Mouse (Mus musculus): ENCODE data around the gene Cwc22. TPM values are rescaled to one million over a fixed set of nuclear protein-coding genes. Genes with fewer than 3 reads are reported as not detected.

The Cwc22 gene
- total and polyA plus RNA-seq, 3 experiments = 2.1 to 15.5 (median 10.7) TPM

- TF ChIP-seq CTCF (IDR thresholded peaks at IDR 0.05) (no peak), EP300 (IDR thresholded peaks at IDR 0.05; ENCODE audit: insufficient read depth, low read depth, low read length) (no peak), POLR2A (IDR thresholded peaks at IDR 0.05; ENCODE audit: insufficient read depth, low read depth, low read length) (no peak)
- no peaks in the 10 kb centered on the region for H3K36me3 ChIP-seq (ENCODE audit: control insufficient read depth, insufficient read depth, low read length)
- intact Hi-C loops (cut with DNase I) = loop anchor here (1.0 kb wide), 1 partner anchor 10 kb away; no protein-coding TSS in a partner anchor
- 96% methylated on average over 3 of the region's 3 CpGs for WGBS
- H3K9ac ChIP-seq (ENCODE audit: low read depth, low read length) = no peak overlapping the region
- H3K79me2 ChIP-seq (replicated peaks; ENCODE audit: control insufficient read depth, insufficient read depth, low read length) = no peaks in the 10 kb centered on the region
- no peaks in the 10 kb centered on the region for H3K27me3 ChIP-seq (ENCODE audit: control insufficient read depth, insufficient read depth, low read length)
- no peak for DNase-seq
- no peak overlapping the region for H3K4me3 ChIP-seq
- H3K27ac ChIP-seq = no peak overlapping the region
- H3K4me1 ChIP-seq (ENCODE audit: control insufficient read depth, insufficient read depth, low read length) = no peaks in the 10 kb centered on the region
Observed at GRCm38 (mm10) chr2:77962450-77963193, 16.4 kb upstream of the Cwc22 start.

GRCm38 (mm10) chr2:77961256-77961655 is 15.1 kb upstream of the Cwc22 start:
- Histone ChIP-seq H3K36me3 (ENCODE audit: control insufficient read depth, insufficient read depth, low read length) (no peaks in the 10 kb centered on the region), H3K4me3 (no peak overlapping the region), H3K27ac (no peak overlapping the region), H3K27me3 (ENCODE audit: control insufficient read depth, insufficient read depth, low read length) (no peaks in the 10 kb centered on the region), H3K79me2 (replicated peaks; ENCODE audit: control insufficient read depth, insufficient read depth, low read length) (no peaks in the 10 kb centered on the region), H3K4me1 (ENCODE audit: control insufficient read depth, insufficient read depth, low read length) (no peaks in the 10 kb centered on the region), H3K9ac (ENCODE audit: low read depth, low read length) (no peak overlapping the region)
- intact Hi-C loops (cut with DNase I) = no loop called here
- WGBS = 58% methylated on average over 1 of the region's 1 CpGs
- DNase-seq = no peak
- TF ChIP-seq POLR2A (IDR thresholded peaks at IDR 0.05; ENCODE audit: insufficient read depth, low read depth, low read length) (no peak), CTCF (IDR thresholded peaks at IDR 0.05) (no peak), EP300 (IDR thresholded peaks at IDR 0.05; ENCODE audit: insufficient read depth, low read depth, low read length) (no peak)

GRCm38 (mm10) chr2:77960711-77961110 is 14.5 kb upstream of the Cwc22 start:
- Histone ChIP-seq H3K36me3 (ENCODE audit: control insufficient read depth, insufficient read depth, low read length) (no peaks in the 10 kb centered on the region), H3K4me3 (no peak overlapping the region), H3K27me3 (ENCODE audit: control insufficient read depth, insufficient read depth, low read length) (no peaks in the 10 kb centered on the region), H3K4me1 (ENCODE audit: control insufficient read depth, insufficient read depth, low read length) (no peaks in the 10 kb centered on the region), H3K9ac (ENCODE audit: low read depth, low read length) (no peak overlapping the region), H3K79me2 (replicated peaks; ENCODE audit: control insufficient read depth, insufficient read depth, low read length) (no peaks in the 10 kb centered on the region), H3K27ac (no peak overlapping the region)
- no peak for DNase-seq
- 66% methylated on average over 3 of the region's 3 CpGs for WGBS
- no peak for TF ChIP-seq POLR2A (IDR thresholded peaks at IDR 0.05; ENCODE audit: insufficient read depth, low read depth, low read length)
- TF ChIP-seq EP300 (IDR thresholded peaks at IDR 0.05; ENCODE audit: insufficient read depth, low read depth, low read length) = no peak
- TF ChIP-seq CTCF (IDR thresholded peaks at IDR 0.05) = no peak
- intact Hi-C loops (cut with DNase I) = no loop called here

- DNase-seq = no peak
- H3K36me3 ChIP-seq (ENCODE audit: control insufficient read depth, insufficient read depth, low read length) = no peaks in the 10 kb centered on the region
- H3K27ac ChIP-seq = no peak overlapping the region
- H3K9ac ChIP-seq (ENCODE audit: low read depth, low read length) = no peak overlapping the region
- TF ChIP-seq CTCF (IDR thresholded peaks at IDR 0.05) (no peak), POLR2A (IDR thresholded peaks at IDR 0.05; ENCODE audit: insufficient read depth, low read depth, low read length) (no peak), EP300 (IDR thresholded peaks at IDR 0.05; ENCODE audit: insufficient read depth, low read depth, low read length) (no peak)
- intact Hi-C loops (cut with DNase I) = no loop called here
- 78% methylated on average over 1 of the region's 1 CpGs for WGBS
- H3K4me3 ChIP-seq = no peak overlapping the region
- no peaks in the 10 kb centered on the region for H3K27me3 ChIP-seq (ENCODE audit: control insufficient read depth, insufficient read depth, low read length)
- H3K4me1 ChIP-seq (ENCODE audit: control insufficient read depth, insufficient read depth, low read length) = no peaks in the 10 kb centered on the region
- H3K79me2 ChIP-seq (replicated peaks; ENCODE audit: control insufficient read depth, insufficient read depth, low read length) = no peaks in the 10 kb centered on the region
Observed at GRCm38 (mm10) chr2:77959341-77959740, 13.2 kb upstream of the Cwc22 start.

GRCm38 (mm10) chr2:77951415-77951913 is 5.3 kb upstream of the Cwc22 start:
- no peaks in the 10 kb centered on the region for H3K36me3 ChIP-seq (ENCODE audit: control insufficient read depth, insufficient read depth, low read length)
- no peak overlapping the region for H3K4me3 ChIP-seq
- H3K79me2 ChIP-seq (replicated peaks; ENCODE audit: control insufficient read depth, insufficient read depth, low read length) = no peaks in the 10 kb centered on the region
- intact Hi-C loops (cut with DNase I) = no loop called here
- DNase-seq = no peak
- 85% methylated on average over 6 of the region's 6 CpGs for WGBS
- no peak for TF ChIP-seq EP300 (IDR thresholded peaks at IDR 0.05; ENCODE audit: insufficient read depth, low read depth, low read length)
- TF ChIP-seq CTCF (IDR thresholded peaks at IDR 0.05) = no peak
- no peak for TF ChIP-seq POLR2A (IDR thresholded peaks at IDR 0.05; ENCODE audit: insufficient read depth, low read depth, low read length)
- H3K27ac ChIP-seq = no peak overlapping the region
- H3K9ac ChIP-seq (ENCODE audit: low read depth, low read length) = no peak overlapping the region
- H3K4me1 ChIP-seq (ENCODE audit: control insufficient read depth, insufficient read depth, low read length) = no peaks in the 10 kb centered on the region
- H3K27me3 ChIP-seq (ENCODE audit: control insufficient read depth, insufficient read depth, low read length) = no peaks in the 10 kb centered on the region

- DNase-seq = no peak
- H3K4me3 ChIP-seq = no peak overlapping the region
- H3K4me1 ChIP-seq (ENCODE audit: control insufficient read depth, insufficient read depth, low read length) = no peaks in the 10 kb centered on the region
- intact Hi-C loops (cut with DNase I) = no loop called here
- H3K79me2 ChIP-seq (replicated peaks; ENCODE audit: control insufficient read depth, insufficient read depth, low read length) = no peaks in the 10 kb centered on the region; the same call in 1 of the 2 replicates
- WGBS = 51% methylated on average over 1 of the region's 1 CpGs
- H3K27ac ChIP-seq = no peak overlapping the region
- H3K27me3 ChIP-seq (ENCODE audit: control insufficient read depth, insufficient read depth, low read length) = no peaks in the 10 kb centered on the region
- peaks cover 1% of the 10 kb centered on the region; the same call in 1 of the 2 replicates for H3K36me3 ChIP-seq (ENCODE audit: control insufficient read depth, insufficient read depth, low read length)
- H3K9ac ChIP-seq (ENCODE audit: low read depth, low read length) = no peak overlapping the region
- no peak for TF ChIP-seq CTCF (IDR thresholded peaks at IDR 0.05)
- TF ChIP-seq POLR2A (IDR thresholded peaks at IDR 0.05; ENCODE audit: insufficient read depth, low read depth, low read length) = no peak
- no peak for TF ChIP-seq EP300 (IDR thresholded peaks at IDR 0.05; ENCODE audit: insufficient read depth, low read depth, low read length)
Observed at GRCm38 (mm10) chr2:77950111-77950510, 3.9 kb upstream of the Cwc22 start.

All from heart, adult 2 months (tissue).